Mouse (Mus musculus): ENCODE measurements around the gene Trib2.

DNA sequence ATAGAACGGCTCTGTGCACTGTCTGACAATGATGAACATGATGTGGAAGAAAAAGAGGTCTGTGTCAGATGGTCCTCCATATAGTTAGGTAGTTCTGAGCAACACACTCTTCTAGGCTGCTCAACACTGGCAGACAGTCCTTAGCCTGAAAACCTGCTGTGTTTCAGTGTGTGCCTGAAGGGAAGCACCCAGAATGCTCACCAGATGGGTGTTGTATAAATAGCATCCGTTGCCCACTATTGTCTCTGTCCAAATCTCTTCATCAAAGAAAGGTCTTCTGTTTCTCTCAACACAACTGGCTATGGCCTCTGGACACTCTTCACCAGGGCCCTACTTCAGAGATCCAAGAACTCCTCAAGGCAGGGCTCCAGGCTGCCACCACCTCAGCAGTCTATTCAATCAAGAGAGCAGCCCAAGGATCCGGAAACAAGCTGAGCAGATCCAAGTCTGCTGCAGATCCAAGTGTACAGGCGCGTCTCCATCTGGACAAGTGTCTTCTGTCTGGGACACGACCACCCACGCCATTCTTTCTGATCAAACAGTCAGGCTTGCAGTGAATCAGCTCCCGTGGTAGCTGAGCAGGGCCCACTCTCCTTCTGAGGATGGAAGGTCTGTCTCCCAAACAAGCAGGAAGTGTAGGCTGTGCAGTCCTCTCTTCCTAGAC is 55.1 kb downstream of the Trib2 start:
- TF ChIP-seq HCFC1 (IDR thresholded peaks at IDR 0.05; ENCODE audit: borderline replicate concordance, insufficient read depth, low read length), result no peak
- no peak for TF ChIP-seq ZNF384 (IDR thresholded peaks at IDR 0.05; ENCODE audit: low read depth, low read length)

Measured in ES-E14 (cell line).